Mouse (Mus musculus): ENCODE measurements around the gene 2410004P03Rik. TPM values are rescaled to one million over a fixed set of nuclear protein-coding genes. Genes with fewer than 3 reads are reported as not detected.

2410004P03Rik gene
- polyA plus RNA-seq, 1 experiment from 2014 or later, result 0.13 TPM

DNA sequence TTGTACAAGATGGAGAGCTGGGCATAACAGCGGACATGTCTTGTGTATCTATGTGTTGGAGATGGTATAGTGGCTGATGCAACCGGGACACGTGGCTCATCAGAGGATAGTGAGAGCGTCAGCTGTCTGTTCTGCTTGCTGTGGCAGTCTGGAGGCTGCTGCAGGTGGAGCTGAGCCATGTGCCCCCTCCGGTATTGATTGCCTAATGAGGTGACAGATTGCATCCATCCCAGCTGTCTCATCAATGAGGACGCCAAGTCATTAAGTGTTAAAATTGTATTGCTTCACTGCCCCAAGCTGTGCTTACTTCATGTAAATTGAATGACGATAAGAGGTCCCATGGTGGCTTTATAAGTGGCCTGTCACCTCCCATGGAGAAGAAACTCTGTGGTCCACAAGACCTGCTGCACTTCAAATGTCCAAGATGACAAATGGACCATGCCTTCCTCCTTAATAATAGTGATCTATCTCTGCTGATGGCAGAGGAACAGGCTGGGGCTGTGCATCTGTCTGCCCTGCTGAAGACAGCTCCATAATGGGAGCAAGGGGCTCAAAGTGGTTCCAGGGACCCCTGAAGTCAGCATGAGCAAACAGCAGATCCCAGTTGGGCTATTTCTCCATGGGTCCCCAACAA, 37.6 kb upstream of the 2410004P03Rik start:
- H3K4me2 ChIP-seq (ENCODE audit: low read depth, low read length), result no peak overlapping the region
- H3K4me3 ChIP-seq (ENCODE audit: low read length), result no peak overlapping the region
- no peak for ATAC-seq
- no peak overlapping the region for H3K27ac ChIP-seq (ENCODE audit: low read length)
- WGBS, result 76% methylated on average over 7 of the region's 7 CpGs
- H3K27me3 ChIP-seq (replicated peaks; ENCODE audit: control insufficient read depth, insufficient read depth, low read length), result no peaks in the 10 kb centered on the region
- no peaks in the 10 kb centered on the region for H3K36me3 ChIP-seq (ENCODE audit: control insufficient read depth, insufficient read depth, low read length)
- no peaks in the 10 kb centered on the region for H3K4me1 ChIP-seq (ENCODE audit: control insufficient read depth, insufficient read depth, low read length)
- H3K9ac ChIP-seq (ENCODE audit: low read depth, low read length), result no peak overlapping the region
- no peaks in the 10 kb centered on the region for H3K9me3 ChIP-seq (ENCODE audit: control insufficient read depth, low read length)

GRCm38 (mm10) chr12:17043311-17043710, 31.8 kb upstream of the 2410004P03Rik start:
- Histone ChIP-seq H3K4me1 (ENCODE audit: control insufficient read depth, insufficient read depth, low read length) (no peaks in the 10 kb centered on the region), H3K36me3 (ENCODE audit: control insufficient read depth, insufficient read depth, low read length) (no peaks in the 10 kb centered on the region), H3K4me3 (ENCODE audit: low read length) (no peak overlapping the region), H3K4me2 (ENCODE audit: low read depth, low read length) (no peak overlapping the region), H3K9me3 (ENCODE audit: control insufficient read depth, low read length) (no peaks in the 10 kb centered on the region), H3K27me3 (replicated peaks; ENCODE audit: control insufficient read depth, insufficient read depth, low read length) (no peaks in the 10 kb centered on the region), H3K27ac (ENCODE audit: low read length) (no peak overlapping the region), H3K9ac (ENCODE audit: low read depth, low read length) (no peak overlapping the region)
- ATAC-seq, result no peak
- 54% methylated on average over 5 of the region's 5 CpGs for WGBS

DNA sequence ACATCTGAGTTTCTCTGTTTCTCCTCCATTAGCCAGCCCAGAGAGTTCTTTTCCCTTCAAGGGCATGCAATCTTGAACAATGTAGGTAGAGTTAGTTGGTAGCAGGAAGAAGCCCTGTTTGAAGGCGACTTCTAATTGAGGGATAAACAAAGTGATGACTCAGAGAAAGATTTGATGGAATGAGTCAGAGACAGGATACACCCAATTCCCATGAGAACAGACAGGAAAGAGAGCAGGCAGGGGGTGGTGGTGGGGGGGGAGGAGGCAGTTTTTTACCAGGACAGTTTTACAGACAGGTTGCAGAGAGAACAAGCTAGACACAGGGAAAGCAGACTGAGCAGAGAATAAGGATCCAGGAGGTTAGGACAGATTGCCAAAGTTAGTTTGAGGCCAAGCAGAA, 29.0 kb upstream of the 2410004P03Rik start:
- H3K9ac ChIP-seq (ENCODE audit: low read depth, low read length), result no peak overlapping the region
- H3K4me1 ChIP-seq (ENCODE audit: control insufficient read depth, insufficient read depth, low read length), result no peaks in the 10 kb centered on the region
- no peak for ATAC-seq
- no peak overlapping the region for H3K4me2 ChIP-seq (ENCODE audit: low read depth, low read length)
- no peaks in the 10 kb centered on the region for H3K27me3 ChIP-seq (replicated peaks; ENCODE audit: control insufficient read depth, insufficient read depth, low read length)
- H3K36me3 ChIP-seq (ENCODE audit: control insufficient read depth, insufficient read depth, low read length), result no peaks in the 10 kb centered on the region
- H3K4me3 ChIP-seq (ENCODE audit: low read length), result no peak overlapping the region
- no peak overlapping the region for H3K27ac ChIP-seq (ENCODE audit: low read length)
- no peaks in the 10 kb centered on the region for H3K9me3 ChIP-seq (ENCODE audit: control insufficient read depth, low read length)
- WGBS, result 44% methylated on average over 1 of the region's 1 CpGs

DNA sequence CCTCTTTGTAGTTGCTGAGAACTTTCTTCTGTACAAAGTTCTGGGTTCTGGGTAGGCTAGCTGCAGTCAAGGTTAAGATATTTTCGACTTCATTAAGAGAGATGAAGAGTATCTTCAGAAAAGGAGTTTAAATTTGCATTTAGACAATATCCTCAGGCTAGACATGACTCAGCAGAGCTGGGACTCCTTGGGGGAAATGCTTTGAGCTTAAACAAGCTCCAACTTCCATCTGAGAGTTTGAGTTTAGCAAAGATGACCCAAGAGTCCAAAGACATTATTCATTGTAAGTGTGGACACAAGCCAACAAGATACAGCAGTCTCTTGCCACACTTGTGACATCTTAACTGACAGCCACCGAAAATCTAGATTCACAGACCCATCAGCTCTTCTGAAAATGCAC, 27.9 kb upstream of the 2410004P03Rik start:
- WGBS, result 74% methylated on average over 2 of the region's 2 CpGs
- no peak overlapping the region for H3K27ac ChIP-seq (ENCODE audit: low read length)
- no peaks in the 10 kb centered on the region for H3K9me3 ChIP-seq (ENCODE audit: control insufficient read depth, low read length)
- H3K36me3 ChIP-seq (ENCODE audit: control insufficient read depth, insufficient read depth, low read length), result no peaks in the 10 kb centered on the region
- H3K9ac ChIP-seq (ENCODE audit: low read depth, low read length), result no peak overlapping the region
- H3K4me1 ChIP-seq (ENCODE audit: control insufficient read depth, insufficient read depth, low read length), result no peaks in the 10 kb centered on the region
- no peak overlapping the region for H3K4me2 ChIP-seq (ENCODE audit: low read depth, low read length)
- ATAC-seq, result no peak
- no peaks in the 10 kb centered on the region for H3K27me3 ChIP-seq (replicated peaks; ENCODE audit: control insufficient read depth, insufficient read depth, low read length)
- no peak overlapping the region for H3K4me3 ChIP-seq (ENCODE audit: low read length)

DNA sequence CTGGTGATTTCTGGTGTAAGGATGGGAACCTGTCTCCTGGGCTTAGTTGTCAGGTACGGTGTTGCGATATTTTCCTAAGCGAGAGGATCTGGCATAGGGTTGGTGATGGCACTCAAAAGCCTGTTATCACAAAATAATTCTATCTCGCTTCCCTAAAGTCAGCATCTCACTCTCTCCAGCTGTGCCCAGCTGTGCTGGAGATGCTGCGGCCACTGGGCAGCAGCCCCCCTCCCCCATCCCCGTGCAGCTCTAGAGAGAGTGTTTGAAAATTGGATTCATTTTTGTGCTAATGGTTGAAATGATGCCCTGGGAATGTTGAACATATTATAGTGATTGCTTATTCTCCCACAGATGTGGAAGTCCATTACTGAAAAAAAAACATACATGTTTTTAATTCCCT, 26.7 kb upstream of the 2410004P03Rik start:
- no peak for ATAC-seq
- WGBS, result 63% methylated on average over 6 of the region's 6 CpGs
- no peak overlapping the region for H3K4me3 ChIP-seq (ENCODE audit: low read length)
- H3K27ac ChIP-seq (ENCODE audit: low read length), result no peak overlapping the region
- H3K9ac ChIP-seq (ENCODE audit: low read depth, low read length), result no peak overlapping the region
- no peak overlapping the region for H3K4me2 ChIP-seq (ENCODE audit: low read depth, low read length)
- H3K4me1 ChIP-seq (ENCODE audit: control insufficient read depth, insufficient read depth, low read length), result no peaks in the 10 kb centered on the region
- no peaks in the 10 kb centered on the region for H3K9me3 ChIP-seq (ENCODE audit: control insufficient read depth, low read length)
- H3K27me3 ChIP-seq (replicated peaks; ENCODE audit: control insufficient read depth, insufficient read depth, low read length), result no peaks in the 10 kb centered on the region
- no peaks in the 10 kb centered on the region for H3K36me3 ChIP-seq (ENCODE audit: control insufficient read depth, insufficient read depth, low read length)

- no peaks in the 10 kb centered on the region for H3K36me3 ChIP-seq (ENCODE audit: control insufficient read depth, insufficient read depth, low read length)
- no peak overlapping the region for H3K9ac ChIP-seq (ENCODE audit: low read depth, low read length)
- no peak overlapping the region for H3K4me3 ChIP-seq (ENCODE audit: low read length)
- H3K9me3 ChIP-seq (ENCODE audit: control insufficient read depth, low read length), result no peaks in the 10 kb centered on the region
- H3K4me2 ChIP-seq (ENCODE audit: low read depth, low read length), result no peak overlapping the region
- WGBS, result 54% methylated on average over 14 of the region's 14 CpGs
- no peak for ATAC-seq
- H3K4me1 ChIP-seq (ENCODE audit: control insufficient read depth, insufficient read depth, low read length), result no peaks in the 10 kb centered on the region
- no peaks in the 10 kb centered on the region for H3K27me3 ChIP-seq (replicated peaks; ENCODE audit: control insufficient read depth, insufficient read depth, low read length)
- no peak overlapping the region for H3K27ac ChIP-seq (ENCODE audit: low read length)
Measured at GRCm38 (mm10) chr12:17037053-17037610, 25.6 kb upstream of the 2410004P03Rik start.

DNA sequence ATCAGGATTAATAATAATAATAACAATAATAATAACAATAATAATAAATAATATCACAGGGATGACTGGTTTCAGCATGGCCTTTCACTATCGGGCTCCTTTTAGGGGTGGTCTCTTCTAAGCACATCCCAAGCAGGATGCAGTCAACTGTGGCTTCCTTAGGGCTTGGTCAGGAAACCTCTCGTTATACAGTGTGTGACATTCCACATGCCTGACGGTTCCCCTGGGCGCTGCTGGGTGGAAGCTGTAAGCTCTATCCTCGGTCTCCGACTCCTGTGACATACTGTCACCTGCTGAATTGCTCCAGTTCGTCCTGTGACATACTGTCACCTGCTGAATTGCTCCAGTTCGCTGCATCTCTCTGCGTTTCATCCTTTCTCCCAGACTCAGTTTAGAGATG, 25.0 kb upstream of the 2410004P03Rik start:
- Histone ChIP-seq H3K9ac (ENCODE audit: low read depth, low read length) (no peak overlapping the region), H3K27ac (ENCODE audit: low read length) (no peak overlapping the region), H3K36me3 (ENCODE audit: control insufficient read depth, insufficient read depth, low read length) (no peaks in the 10 kb centered on the region), H3K27me3 (replicated peaks; ENCODE audit: control insufficient read depth, insufficient read depth, low read length) (no peaks in the 10 kb centered on the region), H3K4me2 (ENCODE audit: low read depth, low read length) (no peak overlapping the region), H3K9me3 (ENCODE audit: control insufficient read depth, low read length) (no peaks in the 10 kb centered on the region), H3K4me3 (ENCODE audit: low read length) (no peak overlapping the region), H3K4me1 (ENCODE audit: control insufficient read depth, insufficient read depth, low read length) (no peaks in the 10 kb centered on the region)
- WGBS, result 59% methylated on average over 9 of the region's 9 CpGs
- no peak for ATAC-seq

GRCm38 (mm10) chr12:17035128-17035527, 23.6 kb upstream of the 2410004P03Rik start:
- 65% methylated on average over 2 of the region's 2 CpGs for WGBS
- H3K36me3 ChIP-seq (ENCODE audit: control insufficient read depth, insufficient read depth, low read length), result no peaks in the 10 kb centered on the region
- no peak for ATAC-seq
- no peaks in the 10 kb centered on the region for H3K9me3 ChIP-seq (ENCODE audit: control insufficient read depth, low read length)
- no peak overlapping the region for H3K4me3 ChIP-seq (ENCODE audit: low read length)
- no peaks in the 10 kb centered on the region for H3K27me3 ChIP-seq (replicated peaks; ENCODE audit: control insufficient read depth, insufficient read depth, low read length)
- no peaks in the 10 kb centered on the region for H3K4me1 ChIP-seq (ENCODE audit: control insufficient read depth, insufficient read depth, low read length)
- no peak overlapping the region for H3K4me2 ChIP-seq (ENCODE audit: low read depth, low read length)
- H3K27ac ChIP-seq (ENCODE audit: low read length), result no peak overlapping the region
- H3K9ac ChIP-seq (ENCODE audit: low read depth, low read length), result no peak overlapping the region

DNA sequence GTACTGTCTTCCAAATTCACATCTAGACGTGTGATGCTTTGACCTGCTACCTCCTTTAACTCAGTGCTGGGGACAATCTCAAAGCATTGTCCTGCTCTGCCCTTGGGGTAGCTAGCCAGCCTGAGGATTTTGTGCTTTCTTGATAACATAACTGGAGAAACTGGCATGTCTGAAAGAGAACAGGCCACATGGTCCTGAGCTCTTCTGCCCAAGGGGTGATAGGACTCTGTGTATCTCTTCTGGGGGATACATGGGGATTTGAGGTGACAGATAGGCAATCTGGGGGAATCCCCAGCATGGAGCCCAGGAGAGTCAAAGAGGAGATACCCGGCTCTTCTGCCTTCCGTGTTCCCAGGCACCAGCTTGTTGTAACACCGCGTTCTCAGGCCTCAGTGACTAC, 23.1 kb upstream of the 2410004P03Rik start:
- Histone ChIP-seq H3K27me3 (replicated peaks; ENCODE audit: control insufficient read depth, insufficient read depth, low read length) (no peaks in the 10 kb centered on the region), H3K9ac (ENCODE audit: low read depth, low read length) (no peak overlapping the region), H3K36me3 (ENCODE audit: control insufficient read depth, insufficient read depth, low read length) (no peaks in the 10 kb centered on the region), H3K4me3 (ENCODE audit: low read length) (no peak overlapping the region), H3K27ac (ENCODE audit: low read length) (no peak overlapping the region), H3K4me1 (ENCODE audit: control insufficient read depth, insufficient read depth, low read length) (no peaks in the 10 kb centered on the region), H3K9me3 (ENCODE audit: control insufficient read depth, low read length) (no peaks in the 10 kb centered on the region), H3K4me2 (ENCODE audit: low read depth, low read length) (no peak overlapping the region)
- 83% methylated on average over 5 of the region's 5 CpGs for WGBS
- ATAC-seq, result no peak

- 70% methylated on average over 9 of the region's 9 CpGs for WGBS
- Histone ChIP-seq H3K4me2 (ENCODE audit: low read depth, low read length) (no peak overlapping the region), H3K4me1 (ENCODE audit: control insufficient read depth, insufficient read depth, low read length) (no peaks in the 10 kb centered on the region), H3K9me3 (ENCODE audit: control insufficient read depth, low read length) (no peaks in the 10 kb centered on the region), H3K9ac (ENCODE audit: low read depth, low read length) (no peak overlapping the region), H3K27me3 (replicated peaks; ENCODE audit: control insufficient read depth, insufficient read depth, low read length) (no peaks in the 10 kb centered on the region), H3K27ac (ENCODE audit: low read length) (no peak overlapping the region), H3K36me3 (ENCODE audit: control insufficient read depth, insufficient read depth, low read length) (no peaks in the 10 kb centered on the region), H3K4me3 (ENCODE audit: low read length) (no peak overlapping the region)
- ATAC-seq, result peak; percentile 65
Measured at GRCm38 (mm10) chr12:17033464-17033841, 21.9 kb upstream of the 2410004P03Rik start.
